Mouse (Mus musculus): ENCODE measurements around the gene Nrros.
"Not testable (repeated sequence)": the region's sequence is repeated elsewhere in the genome, so short reads cannot be mapped to it uniquely, and the experiment has no call there.

Nrros gene

GRCm38 (mm10) chr16:32114968-32115695 lies 50.3 kb downstream of the Nrros start:
- DNase-seq (ENCODE audit: low spot score in 2 of 2) = peak; percentile 63 to 89

GRCm38 (mm10) chr16:32114406-32114805 lies 51.0 kb downstream of the Nrros start:
- no peak for DNase-seq (ENCODE audit: low spot score in 2 of 2)

GRCm38 (mm10) chr16:32113541-32114218 lies 51.7 kb downstream of the Nrros start:
- no peak for DNase-seq (ENCODE audit: low spot score in 2 of 2)

GRCm38 (mm10) chr16:32110951-32111699 lies 54.3 kb downstream of the Nrros start:
- DNase-seq (ENCODE audit: low spot score in 2 of 2) = no peak

- no peak for DNase-seq (ENCODE audit: low spot score in 2 of 2)
Observed at GRCm38 (mm10) chr16:32108578-32108977, 56.8 kb downstream of the Nrros start.

GRCm38 (mm10) chr16:32108170-32108569 lies 57.2 kb downstream of the Nrros start:
- no peak for DNase-seq (ENCODE audit: low spot score in 2 of 2)

GRCm38 (mm10) chr16:32107342-32108045 lies 57.9 kb downstream of the Nrros start:
- DNase-seq (ENCODE audit: low spot score in 2 of 2) = no peak

- no peak for DNase-seq (ENCODE audit: low spot score in 2 of 2)
Observed at GRCm38 (mm10) chr16:32105698-32106097, 59.7 kb downstream of the Nrros start.

GRCm38 (mm10) chr16:32102295-32102694 lies 63.1 kb downstream of the Nrros start:
- no peak for DNase-seq (ENCODE audit: low spot score in 2 of 2)

- peak; percentile 83 to 86 for DNase-seq (ENCODE audit: low spot score in 2 of 2)
Observed at GRCm38 (mm10) chr16:32099638-32100150, 65.7 kb downstream of the Nrros start, which contains the start of the genes Pigx and Cep19. Gene Pigx, minus strand, starts transcription at chr16:32099740. Gene Cep19, plus strand, starts transcription at chr16:32099800.

GRCm38 (mm10) chr16:32098897-32099637 lies 66.3 kb downstream of the Nrros start:
- no peak for DNase-seq (ENCODE audit: low spot score in 2 of 2)

- not testable (repeated sequence) for DNase-seq (ENCODE audit: low spot score in 2 of 2)
Observed at GRCm38 (mm10) chr16:32097757-32098156, 67.6 kb downstream of the Nrros start.
